Mouse (Mus musculus) liver, embryonic 15.5 days (tissue): Measurements from ENCODE around the gene Ncoa3. TPM values are rescaled to one million over a fixed set of nuclear protein-coding genes. Genes with fewer than 3 reads are reported as not detected.

Experiments used
- ATAC-seq: fragments of 200-750 bp; cut with Nextera tagmentation; 2 replicates; pipeline ENCODE4 v1.8.0; 2017; ENCODE audit warnings: moderate number of reproducible peaks, mild to moderate bottlenecking, moderate library complexity; ENCODE audit not compliant: insufficient read depth
- H3K27ac ChIP-seq: fragments of 300-500 bp; sonication (generic); replicated peaks from 2 replicates; pipeline ENCODE4 v1.5.1; 2015; ENCODE audit warnings: mild to moderate bottlenecking, inconsistent platforms
- H3K27me3 ChIP-seq: fragments of 300-500 bp; sonication (generic); 2 replicates; pipeline ENCODE4 v1.6.1; 2015; ENCODE audit warnings: mild to moderate bottlenecking, inconsistent platforms
- H3K36me3 ChIP-seq: fragments of 300-500 bp; sonication (generic); replicated peaks from 2 replicates; pipeline ENCODE4 v1.6.1; 2015; ENCODE audit warnings: moderate library complexity, mild to moderate bottlenecking, inconsistent platforms
- H3K4me1 ChIP-seq: fragments of 300-500 bp; sonication (generic); replicated peaks from 2 replicates; pipeline ENCODE4 v1.6.1; 2015; ENCODE audit warnings: inconsistent platforms
- H3K4me2 ChIP-seq: fragments of 300-500 bp; sonication (generic); 2 replicates; pipeline ENCODE4 v1.6.1; 2015; ENCODE audit warnings: moderate library complexity, mild to moderate bottlenecking, inconsistent platforms
- H3K4me3 ChIP-seq: fragments of 300-500 bp; sonication (generic); replicated peaks from 2 replicates; pipeline ENCODE4 v1.5.1; 2015; ENCODE audit warnings: mild to moderate bottlenecking, inconsistent platforms
- H3K9ac ChIP-seq: fragments of 300-500 bp; sonication (generic); 2 replicates; pipeline ENCODE4 v1.6.1; 2015; ENCODE audit warnings: moderate library complexity, mild to moderate bottlenecking, inconsistent platforms
- H3K9me3 ChIP-seq: fragments of 300-500 bp; sonication (generic); replicated peaks from 2 replicates; pipeline ENCODE4 v1.6.1; 2016; ENCODE audit warnings: inconsistent platforms
- WGBS: fragments of 180-500 bp; shearing (Covaris S2); methylation state at CpG from one replicate; pipeline ENCODE4 v1.1.7; 2015; ENCODE audit warnings: mixed read lengths; ENCODE audit not compliant: insufficient replicate concordance; 5-methylcytosine and 5-hydroxymethylcytosine counted together
- polyA plus RNA-seq: library from polyadenylated mRNA; unstranded; fragments of >200 nt; fragmentation: Nextera tagmentation; extraction: Ambion mirVana; gene quantifications from 2 replicates; pipeline ENCODE4 v1.2.1, GENCODE M21; 2015

The Ncoa3 gene
- polyA plus RNA-seq, 1 experiment from 2014 or later, result 3.5 TPM

- Histone ChIP-seq H3K36me3 (no peaks in the 10 kb centered on the region), H3K27ac (no peak overlapping the region), H3K27me3 (no peaks in the 10 kb centered on the region), H3K4me2 (no peak overlapping the region), H3K9me3 (no peaks in the 10 kb centered on the region), H3K4me3 (no peak overlapping the region), H3K4me1 (peaks cover 16% of the 10 kb centered on the region; the same call in 1 of the 2 replicates), H3K9ac (no peak overlapping the region)
- WGBS, result 33% methylated on average over 3 of the region's 3 CpGs
- ATAC-seq, result no peak
Observed at GRCm38 (mm10) chr2:166035725-166036124, 43.3 kb downstream of the Ncoa3 start.

- Histone ChIP-seq H3K27ac (no peak overlapping the region), H3K9ac (no peak overlapping the region), H3K27me3 (no peaks in the 10 kb centered on the region), H3K4me3 (no peak overlapping the region), H3K36me3 (no peaks in the 10 kb centered on the region), H3K4me2 (no peak overlapping the region), H3K9me3 (no peaks in the 10 kb centered on the region), H3K4me1 (peaks cover 10% of the 10 kb centered on the region)
- ATAC-seq, result no peak
- 74% methylated on average over 4 of the region's 4 CpGs for WGBS
Observed at GRCm38 (mm10) chr2:166039681-166040080, 47.2 kb downstream of the Ncoa3 start.

- H3K9me3 ChIP-seq, result no peaks in the 10 kb centered on the region
- ATAC-seq, result no peak
- H3K27me3 ChIP-seq, result no peaks in the 10 kb centered on the region
- H3K27ac ChIP-seq, result no peak overlapping the region
- no peak overlapping the region for H3K4me2 ChIP-seq
- WGBS, result 9% methylated on average over 1 of the region's 1 CpGs
- peaks cover 3% of the 10 kb centered on the region; the same call in 1 of the 2 replicates for H3K36me3 ChIP-seq
- H3K9ac ChIP-seq, result no peak overlapping the region
- no peak overlapping the region for H3K4me3 ChIP-seq
- peaks cover 20% of the 10 kb centered on the region for H3K4me1 ChIP-seq
Observed at GRCm38 (mm10) chr2:166042542-166042941, 50.1 kb downstream of the Ncoa3 start.

- 20% methylated on average over 2 of the region's 2 CpGs for WGBS
Observed at GRCm38 (mm10) chr2:166045006-166045405, 52.6 kb downstream of the Ncoa3 start.

GRCm38 (mm10) chr2:166045549-166046501 is 53.4 kb downstream of the Ncoa3 start:
- no peak overlapping the region for H3K27ac ChIP-seq
- H3K9ac ChIP-seq, result no peak overlapping the region
- peaks cover 20% of the 10 kb centered on the region for H3K4me1 ChIP-seq
- WGBS, result 29% methylated on average over 10 of the region's 10 CpGs
- no peak overlapping the region for H3K4me2 ChIP-seq
- peaks cover 20% of the 10 kb centered on the region; the same call in 1 of the 2 replicates for H3K36me3 ChIP-seq
- no peaks in the 10 kb centered on the region for H3K9me3 ChIP-seq
- H3K27me3 ChIP-seq, result no peaks in the 10 kb centered on the region
- no peak for ATAC-seq
- H3K4me3 ChIP-seq, result no peak overlapping the region

More at GRCm38 (mm10) chr2:166045006-166045405, 52.6 kb downstream of the Ncoa3 start:
- peaks cover 13% of the 10 kb centered on the region; the same call in 1 of the 2 replicates for H3K36me3 ChIP-seq
- no peak overlapping the region for H3K27ac ChIP-seq
- no peak overlapping the region for H3K4me2 ChIP-seq
- H3K9me3 ChIP-seq, result no peaks in the 10 kb centered on the region
- no peak overlapping the region for H3K9ac ChIP-seq
- no peak for ATAC-seq
- H3K4me1 ChIP-seq, result peaks cover 20% of the 10 kb centered on the region
- no peak overlapping the region for H3K4me3 ChIP-seq
- H3K27me3 ChIP-seq, result no peaks in the 10 kb centered on the region

GRCm38 (mm10) chr2:166047931-166048330 is 55.5 kb downstream of the Ncoa3 start:
- Histone ChIP-seq H3K4me1 (peaks cover 20% of the 10 kb centered on the region), H3K27ac (no peak overlapping the region), H3K36me3 (peaks cover 35% of the 10 kb centered on the region), H3K27me3 (no peaks in the 10 kb centered on the region), H3K4me3 (no peak overlapping the region), H3K4me2 (no peak overlapping the region), H3K9me3 (no peaks in the 10 kb centered on the region), H3K9ac (no peak overlapping the region)
- ATAC-seq, result no peak
- 77% methylated on average over 4 of the region's 4 CpGs for WGBS

GRCm38 (mm10) chr2:166048852-166049251 is 56.4 kb downstream of the Ncoa3 start:
- H3K9me3 ChIP-seq, result no peaks in the 10 kb centered on the region
- H3K36me3 ChIP-seq, result peaks cover 38% of the 10 kb centered on the region
- H3K4me1 ChIP-seq, result peaks cover 17% of the 10 kb centered on the region
- no peak overlapping the region for H3K4me2 ChIP-seq
- no peaks in the 10 kb centered on the region for H3K27me3 ChIP-seq
- WGBS, result 83% methylated on average over 7 of the region's 7 CpGs
- no peak for ATAC-seq
- H3K27ac ChIP-seq, result no peak overlapping the region
- no peak overlapping the region for H3K9ac ChIP-seq
- no peak overlapping the region for H3K4me3 ChIP-seq

- Histone ChIP-seq H3K27ac (no peak overlapping the region), H3K4me3 (no peak overlapping the region), H3K9me3 (no peaks in the 10 kb centered on the region), H3K4me1 (no peaks in the 10 kb centered on the region), H3K9ac (no peak overlapping the region), H3K4me2 (no peak overlapping the region), H3K36me3 (peaks cover 57% of the 10 kb centered on the region), H3K27me3 (no peaks in the 10 kb centered on the region)
- ATAC-seq, result no peak
- WGBS, result 82% methylated on average over 17 of the region's 17 CpGs
Observed at GRCm38 (mm10) chr2:166051421-166051820, 59.0 kb downstream of the Ncoa3 start.

- no peak overlapping the region for H3K4me3 ChIP-seq
- H3K27ac ChIP-seq, result no peak overlapping the region
- ATAC-seq, result no peak
- no peaks in the 10 kb centered on the region for H3K27me3 ChIP-seq
- peaks cover 62% of the 10 kb centered on the region for H3K36me3 ChIP-seq
- WGBS, result 75% methylated on average over 7 of the region's 7 CpGs
- H3K9ac ChIP-seq, result no peak overlapping the region
- H3K4me2 ChIP-seq, result no peak overlapping the region
- H3K9me3 ChIP-seq, result no peaks in the 10 kb centered on the region
- no peaks in the 10 kb centered on the region for H3K4me1 ChIP-seq
Observed at GRCm38 (mm10) chr2:166051966-166052365, 59.5 kb downstream of the Ncoa3 start.

GRCm38 (mm10) chr2:166054002-166054539 is 61.6 kb downstream of the Ncoa3 start:
- H3K27ac ChIP-seq, result no peak overlapping the region
- H3K4me2 ChIP-seq, result no peak overlapping the region
- no peak overlapping the region for H3K9ac ChIP-seq
- no peaks in the 10 kb centered on the region for H3K9me3 ChIP-seq
- WGBS, result 80% methylated on average over 14 of the region's 14 CpGs
- ATAC-seq, result no peak
- no peaks in the 10 kb centered on the region for H3K4me1 ChIP-seq
- peaks cover 55% of the 10 kb centered on the region for H3K36me3 ChIP-seq
- no peak overlapping the region for H3K4me3 ChIP-seq
- H3K27me3 ChIP-seq, result no peaks in the 10 kb centered on the region

GRCm38 (mm10) chr2:166059684-166060423 is 67.4 kb downstream of the Ncoa3 start:
- Histone ChIP-seq H3K4me3 (no peak overlapping the region), H3K36me3 (peaks cover 42% of the 10 kb centered on the region), H3K27me3 (no peaks in the 10 kb centered on the region), H3K9ac (no peak overlapping the region), H3K4me2 (no peak overlapping the region), H3K27ac (no peak overlapping the region), H3K9me3 (no peaks in the 10 kb centered on the region), H3K4me1 (no peaks in the 10 kb centered on the region)
- WGBS, result 54% methylated on average over 7 of the region's 7 CpGs
- ATAC-seq, result no peak
